Mouse (Mus musculus): ENCODE results near the gene Cbfb.
"Not testable (repeated sequence)": the region's sequence is repeated elsewhere in the genome, so short reads cannot be mapped to it uniquely, and the experiment has no call there.

Gene Cbfb

GRCm38 (mm10) chr8:105170381-105171115 lies at the start of gene Cbfb:
Gene Cbfb, plus strand, starts transcription at chr8:105170674.
- in situ Hi-C loops (cut with MboI; ENCODE audit: low sequenced_read_pairs), result no loop called here

GRCm38 (mm10) chr8:105129864-105130263 lies 40.6 kb upstream of the Cbfb start:
- in situ Hi-C loops (cut with MboI; ENCODE audit: low sequenced_read_pairs), result no loop called here

DNA sequence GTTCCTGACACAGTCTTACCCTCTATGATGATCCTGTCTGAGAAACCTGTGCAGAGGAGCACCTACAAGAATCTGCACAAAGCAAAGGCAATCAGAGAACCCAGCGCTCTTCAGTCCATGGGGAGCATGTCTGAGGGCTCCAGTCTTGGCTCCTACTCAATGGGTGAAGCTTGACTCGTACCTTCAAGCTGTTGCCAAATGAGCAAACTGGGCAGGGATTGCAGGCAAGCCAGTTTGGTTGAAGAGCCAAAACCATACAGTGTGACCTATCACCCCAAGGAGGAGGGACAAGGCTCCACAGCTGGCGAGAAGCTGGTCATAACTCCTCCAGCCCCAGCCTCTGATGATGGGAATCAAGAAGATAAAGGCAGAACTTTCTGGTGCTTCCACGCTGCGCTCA lies 39.0 kb upstream of the Cbfb start, which contains the start of gene Ces4a:
Ces4a (plus strand) TSS at position 292 of the 400 bp plus-strand sequence.
- in situ Hi-C loops (cut with MboI; ENCODE audit: low sequenced_read_pairs), result no loop called here

- in situ Hi-C loops (cut with MboI; ENCODE audit: low sequenced_read_pairs), result no loop called here
Measured at GRCm38 (mm10) chr8:105138423-105138822, 32.1 kb upstream of the Cbfb start.

DNA sequence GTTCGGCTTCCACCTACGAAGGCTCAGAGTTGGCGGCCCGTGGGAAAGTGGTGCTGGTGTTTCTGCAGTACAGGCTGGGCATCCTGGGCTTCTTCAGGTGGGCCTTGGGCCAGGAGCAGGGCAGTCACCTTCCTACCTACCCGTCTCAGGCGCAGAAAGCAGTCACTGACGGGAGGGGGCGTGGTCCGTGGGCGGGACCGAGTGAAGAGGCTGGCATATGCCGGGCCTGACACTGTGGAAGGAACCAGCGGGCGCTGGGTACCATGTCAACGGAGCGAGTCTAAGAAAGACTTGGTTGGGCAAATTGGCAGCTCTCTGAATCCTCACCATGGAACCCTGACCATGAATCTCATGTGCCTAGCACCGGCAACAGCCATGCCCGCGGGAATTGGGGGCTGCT lies 28.1 kb upstream of the Cbfb start:
- in situ Hi-C loops (cut with MboI; ENCODE audit: low sequenced_read_pairs), result no loop called here

DNA sequence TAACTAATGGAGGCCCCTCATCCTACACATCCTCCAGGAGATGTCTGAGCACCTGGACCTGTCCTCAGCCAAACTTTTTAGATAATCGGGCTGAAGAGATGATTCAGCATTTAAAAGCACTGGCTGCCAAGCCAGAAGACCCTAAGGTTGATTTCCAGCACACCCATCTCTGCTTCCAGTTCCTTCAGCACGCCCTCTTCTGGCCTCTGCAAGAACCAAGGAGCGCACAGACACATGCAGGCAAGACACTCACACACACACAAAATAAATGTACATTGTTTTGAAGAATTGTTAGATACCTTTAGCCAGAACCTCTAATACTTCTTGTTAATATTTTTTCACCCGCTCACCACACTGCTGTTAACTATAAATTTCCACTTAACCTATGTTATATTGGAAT lies 18.8 kb upstream of the Cbfb start:
- in situ Hi-C loops (cut with MboI; ENCODE audit: low sequenced_read_pairs), result no loop called here

GRCm38 (mm10) chr8:105152623-105153398 lies 17.7 kb upstream of the Cbfb start:
- in situ Hi-C loops (cut with MboI; ENCODE audit: low sequenced_read_pairs), result no loop called here

DNA sequence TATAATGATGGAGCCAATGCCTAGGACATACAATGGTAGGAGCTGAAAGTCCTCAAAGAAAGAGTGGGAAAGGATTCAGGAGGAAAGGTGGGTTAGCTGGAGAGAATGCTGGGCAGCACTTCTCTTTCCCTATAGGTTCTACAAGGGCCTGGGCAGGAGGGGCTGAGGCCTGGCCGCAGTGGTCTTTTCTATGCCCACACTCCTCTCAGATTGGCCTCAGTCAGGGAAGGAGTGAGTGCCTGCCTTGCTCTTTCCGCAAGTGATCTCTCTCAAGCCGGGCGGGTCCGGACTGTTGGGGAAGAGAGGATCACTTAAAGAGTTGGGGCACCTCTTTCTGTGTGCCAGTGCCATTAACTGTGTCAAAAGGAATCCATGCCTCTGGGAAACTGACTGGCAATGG lies 16.2 kb upstream of the Cbfb start:
- in situ Hi-C loops (cut with MboI; ENCODE audit: low sequenced_read_pairs), result no loop called here

GRCm38 (mm10) chr8:105155091-105155745 lies 15.3 kb upstream of the Cbfb start:
- in situ Hi-C loops (cut with MboI; ENCODE audit: low sequenced_read_pairs), result no loop called here

GRCm38 (mm10) chr8:105157555-105157954 lies 12.9 kb upstream of the Cbfb start:
- in situ Hi-C loops (cut with MboI; ENCODE audit: low sequenced_read_pairs), result no loop called here

DNA sequence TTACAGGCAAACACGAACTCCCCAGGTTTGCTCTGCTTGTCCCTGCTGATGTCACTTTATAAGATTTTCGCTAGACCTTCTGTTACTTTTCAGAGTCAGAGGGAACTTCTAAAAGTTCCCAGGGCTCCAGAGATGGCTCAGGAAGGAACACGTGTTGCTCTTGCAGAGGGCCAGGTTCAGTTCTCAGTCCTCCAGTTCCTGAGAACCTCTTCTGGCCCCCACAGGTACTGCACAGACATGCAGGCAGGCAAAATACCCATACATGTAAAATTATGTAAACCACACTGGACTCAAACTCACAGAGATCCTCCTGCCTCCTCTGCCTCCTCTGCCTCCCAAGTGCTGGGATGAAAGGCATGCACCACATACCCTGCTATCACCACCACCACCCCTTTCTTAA lies 12.4 kb upstream of the Cbfb start:
- in situ Hi-C loops (cut with MboI; ENCODE audit: low sequenced_read_pairs), result no loop called here

DNA sequence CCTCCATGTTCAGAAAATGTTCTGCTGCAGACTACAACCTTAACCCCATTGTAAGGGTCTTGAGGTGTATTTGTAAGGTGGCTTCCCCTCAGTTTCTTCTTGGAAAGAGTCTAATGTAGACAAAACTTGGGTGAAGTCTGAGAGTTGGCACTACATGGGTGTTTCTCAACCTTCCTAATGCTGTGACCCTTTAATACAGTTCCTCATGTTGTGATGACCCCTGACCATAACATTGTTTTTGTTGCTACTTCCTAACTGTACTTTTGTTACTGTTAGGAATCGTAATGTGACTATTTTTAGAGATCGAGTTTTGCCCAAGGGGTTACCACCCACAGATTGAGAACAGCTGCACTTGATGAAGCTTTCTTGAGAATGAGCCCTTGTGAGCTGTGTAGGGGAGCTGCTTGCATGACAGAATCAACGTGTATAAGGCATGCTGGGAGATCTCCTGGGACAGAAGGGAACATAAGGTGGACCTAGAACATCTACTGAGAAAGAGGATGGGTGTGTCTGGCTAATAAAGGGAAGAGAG lies 9.3 kb upstream of the Cbfb start:
- in situ Hi-C loops (cut with MboI; ENCODE audit: low sequenced_read_pairs), result no loop called here

- in situ Hi-C loops (cut with MboI; ENCODE audit: low sequenced_read_pairs), result no loop called here
Measured at GRCm38 (mm10) chr8:105164272-105164902, 6.1 kb upstream of the Cbfb start.

- in situ Hi-C loops (cut with MboI; ENCODE audit: low sequenced_read_pairs), result no loop called here
Measured at GRCm38 (mm10) chr8:105165191-105165590, 5.3 kb upstream of the Cbfb start.

- in situ Hi-C loops (cut with MboI; ENCODE audit: low sequenced_read_pairs), result no loop called here
Measured at GRCm38 (mm10) chr8:105167116-105167515, 3.4 kb upstream of the Cbfb start.

- in situ Hi-C loops (cut with MboI; ENCODE audit: low sequenced_read_pairs), result no loop called here
Measured at GRCm38 (mm10) chr8:105169582-105169981, 892 bp upstream of the Cbfb start.

DNA sequence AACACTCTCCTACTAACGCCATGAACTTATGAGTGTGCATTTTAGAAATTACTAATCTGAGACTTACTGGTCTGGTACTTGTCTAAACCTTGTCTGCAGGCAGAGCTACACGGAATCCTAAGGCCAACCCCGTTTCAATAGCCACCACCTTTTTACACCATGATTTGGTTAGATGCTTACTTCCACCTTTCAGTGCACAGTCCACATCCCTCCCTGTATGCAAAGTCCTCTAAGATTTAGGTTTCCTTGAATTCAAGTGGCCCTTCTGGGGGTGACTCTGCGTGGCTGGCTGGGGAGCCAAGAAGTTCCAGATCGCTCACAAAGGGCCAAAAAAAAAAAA lies 463 bp upstream of the Cbfb start:
- in situ Hi-C loops (cut with MboI; ENCODE audit: low sequenced_read_pairs), result no loop called here

GRCm38 (mm10) chr8:105171116-105172002 lies 885 bp downstream of the Cbfb start:
- in situ Hi-C loops (cut with MboI; ENCODE audit: low sequenced_read_pairs), result no loop called here

GRCm38 (mm10) chr8:105172003-105172362 lies 1.5 kb downstream of the Cbfb start:
- in situ Hi-C loops (cut with MboI; ENCODE audit: low sequenced_read_pairs), result no loop called here

- in situ Hi-C loops (cut with MboI; ENCODE audit: low sequenced_read_pairs), result not testable (repeated sequence)
Measured at GRCm38 (mm10) chr8:105175287-105175686, 4.8 kb downstream of the Cbfb start.
